Mouse (Mus musculus) hindbrain, embryonic 12.5 days (tissue): ENCODE results near the gene Pmel. TPM values are rescaled to one million over a fixed set of nuclear protein-coding genes. Genes with fewer than 3 reads are reported as not detected.
A peak's percentile ranks its signal among the peaks of the same experiment; 100 is the strongest.

ENCODE experiments used
- ATAC-seq: fragments of 200-750 bp; cut with Nextera tagmentation; 2 replicates; pipeline ENCODE4 v1.8.0; 2017; ENCODE audit warnings: moderate TSS enrichment; ENCODE audit not compliant: low FRiP score
- H3K27ac ChIP-seq: fragments of 300-500 bp; sonication (generic); 2 replicates; pipeline ENCODE4 v1.5.1; 2016; ENCODE audit warnings: mild to moderate bottlenecking
- H3K27me3 ChIP-seq: fragments of 300-500 bp; sonication (generic); 2 replicates; pipeline ENCODE4 v1.6.1; 2016; ENCODE audit warnings: mild to moderate bottlenecking
- H3K36me3 ChIP-seq: fragments of 300-500 bp; sonication (generic); 2 replicates; pipeline ENCODE4 v1.6.1; 2016; ENCODE audit warnings: mild to moderate bottlenecking
- H3K4me1 ChIP-seq: fragments of 300-500 bp; sonication (generic); 2 replicates; pipeline ENCODE4 v1.6.1; 2016
- H3K4me2 ChIP-seq: fragments of 300-500 bp; sonication (generic); replicated peaks from 2 replicates; pipeline ENCODE4 v1.6.1; 2016; ENCODE audit warnings: mild to moderate bottlenecking
- H3K4me3 ChIP-seq: fragments of 300-500 bp; sonication (generic); 2 replicates; pipeline ENCODE4 v1.5.1; 2016; ENCODE audit warnings: mild to moderate bottlenecking
- H3K9ac ChIP-seq: fragments of 300-500 bp; sonication (generic); 2 replicates; pipeline ENCODE4 v1.6.1; 2016; ENCODE audit warnings: mild to moderate bottlenecking, moderate library complexity
- H3K9me3 ChIP-seq: fragments of 300-500 bp; sonication (generic); replicated peaks from 2 replicates; pipeline ENCODE4 v1.6.1; 2016; ENCODE audit warnings: mild to moderate bottlenecking
- WGBS: fragments of 180-500 bp; shearing (Covaris S2); methylation state at CpG from one replicate; pipeline ENCODE4 v1.1.7; 2016; 5-methylcytosine and 5-hydroxymethylcytosine counted together
- polyA plus RNA-seq: library from polyadenylated mRNA; unstranded; fragments of >200 nt; fragmentation: Nextera tagmentation; extraction: Ambion mirVana; gene quantifications from 2 replicates; pipeline ENCODE4 v1.2.1, GENCODE M21; 2016

The Pmel gene
- polyA plus RNA-seq, 1 experiment from 2014 or later = 6.0 TPM

GRCm38 (mm10) chr10:128673763-128674468, 30.1 kb upstream of the Pmel start, which contains the start of gene Suox:
Suox (minus strand) TSS chr10:128674073.
- under 1% methylated on average over 59 of the region's 60 CpGs for WGBS
- Histone ChIP-seq H3K9ac (peak within 1 kb of the TSS; percentile 71), H3K9me3 (no peaks in the 10 kb centered on the region), H3K4me2 (peak within 1 kb of the TSS; percentile 86), H3K4me3 (peak within 1 kb of the TSS; percentile 80), H3K27ac (peak within 1 kb of the TSS; percentile 64), H3K27me3 (peaks cover 7% of the 10 kb centered on the region; the same call in 1 of the 2 replicates), H3K4me1 (peaks cover 15% of the 10 kb centered on the region), H3K36me3 (0 out of 2 replicates have a peak, but pooled peaks cover 11% of the 10 kb centered on the region)
- peak; percentile 94 for ATAC-seq

- Histone ChIP-seq H3K27me3 (peaks cover 7% of the 10 kb centered on the region; the same call in 1 of the 2 replicates), H3K4me3 (peak overlapping the region; percentile 80), H3K9ac (peak overlapping the region; percentile 71), H3K4me1 (peaks cover 12% of the 10 kb centered on the region), H3K36me3 (peaks cover 17% of the 10 kb centered on the region), H3K27ac (peak overlapping the region; percentile 64; the same call in 1 of the 2 replicates), H3K4me2 (peak overlapping the region; percentile 86), H3K9me3 (no peaks in the 10 kb centered on the region)
- WGBS = 3% methylated on average over 9 of the region's 9 CpGs
- 0 out of 2 replicates have a peak, but pooled peaks have one; percentile 14 for ATAC-seq
Observed at GRCm38 (mm10) chr10:128674469-128675008, 29.5 kb upstream of the Pmel start.

- Histone ChIP-seq H3K9ac (peak overlapping the region; percentile 96), H3K4me1 (peaks cover 10% of the 10 kb centered on the region), H3K4me2 (peak overlapping the region; percentile 68), H3K9me3 (no peaks in the 10 kb centered on the region), H3K36me3 (peaks cover 15% of the 10 kb centered on the region), H3K27ac (peak overlapping the region; percentile 94), H3K4me3 (peak overlapping the region; percentile 93), H3K27me3 (no peaks in the 10 kb centered on the region)
- ATAC-seq = no peak
- under 1% methylated on average over 20 of the region's 22 CpGs for WGBS
Observed at GRCm38 (mm10) chr10:128695411-128695991, 8.5 kb upstream of the Pmel start.

- peak within 1 kb of the TSS; percentile 94 for H3K27ac ChIP-seq
- no peaks in the 10 kb centered on the region for H3K9me3 ChIP-seq
- peak within 1 kb of the TSS; percentile 68 for H3K4me2 ChIP-seq
- H3K9ac ChIP-seq = peak within 1 kb of the TSS; percentile 96
- 1% methylated on average over 40 of the region's 40 CpGs for WGBS
- peaks cover 10% of the 10 kb centered on the region for H3K4me1 ChIP-seq
- peak; percentile 99 for ATAC-seq
- peak within 1 kb of the TSS; percentile 93 for H3K4me3 ChIP-seq
- H3K27me3 ChIP-seq = no peaks in the 10 kb centered on the region
- H3K36me3 ChIP-seq = peaks cover 22% of the 10 kb centered on the region
Observed at GRCm38 (mm10) chr10:128695992-128696807, 7.8 kb upstream of the Pmel start, which contains the start of gene Rab5b. Rab5b (minus strand) TSS chr10:128696264.

GRCm38 (mm10) chr10:128697072-128697725, 6.8 kb upstream of the Pmel start:
- 93% methylated on average over 6 of the region's 6 CpGs for WGBS

GRCm38 (mm10) chr10:128699006-128699405, 5.0 kb upstream of the Pmel start:
- Histone ChIP-seq H3K27ac (no peak overlapping the region), H3K9ac (no peak overlapping the region), H3K27me3 (no peaks in the 10 kb centered on the region), H3K4me2 (no peak overlapping the region), H3K36me3 (peaks cover 21% of the 10 kb centered on the region), H3K4me1 (peaks cover 15% of the 10 kb centered on the region), H3K4me3 (no peak overlapping the region), H3K9me3 (no peaks in the 10 kb centered on the region)
- 87% methylated on average over 5 of the region's 5 CpGs for WGBS
- no peak for ATAC-seq

More at GRCm38 (mm10) chr10:128697072-128697725, 6.8 kb upstream of the Pmel start:
- no peak for ATAC-seq
- Histone ChIP-seq H3K4me2 (peak overlapping the region; percentile 57), H3K4me1 (peaks cover 10% of the 10 kb centered on the region), H3K4me3 (peak overlapping the region; percentile 93; the same call in 1 of the 2 replicates), H3K9ac (no peak overlapping the region), H3K36me3 (peaks cover 23% of the 10 kb centered on the region), H3K9me3 (no peaks in the 10 kb centered on the region), H3K27me3 (no peaks in the 10 kb centered on the region), H3K27ac (no peak overlapping the region)

- peaks cover 15% of the 10 kb centered on the region for H3K4me1 ChIP-seq
- no peaks in the 10 kb centered on the region for H3K9me3 ChIP-seq
- no peak overlapping the region for H3K27ac ChIP-seq
- no peak overlapping the region for H3K4me2 ChIP-seq
- no peak overlapping the region for H3K4me3 ChIP-seq
- H3K9ac ChIP-seq = no peak overlapping the region
- no peak for ATAC-seq
- peaks cover 21% of the 10 kb centered on the region for H3K36me3 ChIP-seq
- WGBS = 84% methylated on average over 11 of the region's 11 CpGs
- H3K27me3 ChIP-seq = no peaks in the 10 kb centered on the region
Observed at GRCm38 (mm10) chr10:128699611-128700010, 4.4 kb upstream of the Pmel start.

GRCm38 (mm10) chr10:128700712-128701111, 3.3 kb upstream of the Pmel start:
- Histone ChIP-seq H3K4me2 (no peak overlapping the region), H3K27ac (no peak overlapping the region), H3K4me1 (peaks cover 12% of the 10 kb centered on the region), H3K4me3 (no peak overlapping the region), H3K9me3 (no peaks in the 10 kb centered on the region), H3K9ac (no peak overlapping the region), H3K36me3 (peaks cover 21% of the 10 kb centered on the region), H3K27me3 (no peaks in the 10 kb centered on the region)
- no peak for ATAC-seq
- WGBS = 89% methylated on average over 5 of the region's 5 CpGs

GRCm38 (mm10) chr10:128702328-128703007, 1.5 kb upstream of the Pmel start:
- peaks cover 12% of the 10 kb centered on the region for H3K4me1 ChIP-seq
- 0 out of 2 replicates have a peak, but pooled peaks cover 2% of the 10 kb centered on the region for H3K27me3 ChIP-seq
- ATAC-seq = no peak
- no peak overlapping the region for H3K4me3 ChIP-seq
- H3K9ac ChIP-seq = no peak overlapping the region
- H3K9me3 ChIP-seq = no peaks in the 10 kb centered on the region
- peaks cover 21% of the 10 kb centered on the region for H3K36me3 ChIP-seq
- no peak overlapping the region for H3K27ac ChIP-seq
- 85% methylated on average over 6 of the region's 6 CpGs for WGBS
- H3K4me2 ChIP-seq = no peak overlapping the region

GRCm38 (mm10) chr10:128704491-128705316, 709 bp downstream of the Pmel start, which contains the start of gene Cdk2:
Cdk2 (minus strand) TSS chr10:128705031.
- H3K9me3 ChIP-seq = no peaks in the 10 kb centered on the region
- peaks cover 12% of the 10 kb centered on the region for H3K4me1 ChIP-seq
- 0 out of 2 replicates have a peak, but pooled peaks cover 2% of the 10 kb centered on the region for H3K27me3 ChIP-seq
- WGBS = 1% methylated on average over 61 of the region's 62 CpGs
- H3K27ac ChIP-seq = peak within 1 kb of the TSS; percentile 82
- ATAC-seq = peak; percentile 94
- peak within 1 kb of the TSS; percentile 65 for H3K9ac ChIP-seq
- peak within 1 kb of the TSS; percentile 74 for H3K4me2 ChIP-seq
- H3K4me3 ChIP-seq = peak within 1 kb of the TSS; percentile 80
- H3K36me3 ChIP-seq = peaks cover 14% of the 10 kb centered on the region
